Mouse (Mus musculus) stomach, embryonic 14.5 days (tissue): ENCODE results near the gene Slc15a4. TPM values are rescaled to one million over a fixed set of nuclear protein-coding genes. Genes with fewer than 3 reads are reported as not detected.

ENCODE experiments used
- ATAC-seq: fragments of 200-750 bp; cut with Nextera tagmentation; 2 replicates; pipeline ENCODE4 v1.8.0; 2017; ENCODE audit warnings: low read depth, moderate TSS enrichment; ENCODE audit not compliant: insufficient number of reproducible peaks, insufficient read depth, low FRiP score
- H3K27ac ChIP-seq: fragments of 300-500 bp; sonication (generic); 2 replicates; pipeline ENCODE4 v1.5.1; 2014; ENCODE audit warnings: mild to moderate bottlenecking, low read length, moderate library complexity, mixed read lengths
- H3K27me3 ChIP-seq: fragments of 300-500 bp; sonication (generic); 2 replicates; pipeline ENCODE4 v1.6.1; 2014; ENCODE audit warnings: low read length, control low read depth, mixed read lengths; ENCODE audit not compliant: control insufficient read depth, insufficient read depth
- H3K36me3 ChIP-seq: fragments of 300-500 bp; sonication (generic); 2 replicates; pipeline ENCODE4 v1.6.1; 2014; ENCODE audit warnings: mild to moderate bottlenecking, control low read depth, low read length, moderate library complexity, mixed read lengths; ENCODE audit not compliant: control insufficient read depth, insufficient read depth
- H3K4me1 ChIP-seq: fragments of 300-500 bp; sonication (generic); 2 replicates; pipeline ENCODE4 v1.6.1; 2014; ENCODE audit warnings: low read length, control low read depth, mixed read lengths; ENCODE audit not compliant: control insufficient read depth, insufficient read depth
- H3K4me2 ChIP-seq: fragments of 300-500 bp; sonication (generic); replicated peaks from 2 replicates; pipeline ENCODE4 v1.6.1; 2014; ENCODE audit warnings: low read depth, low read length, control low read depth
- H3K4me3 ChIP-seq: fragments of 300-500 bp; sonication (generic); 2 replicates; pipeline ENCODE4 v1.5.1; 2014; ENCODE audit warnings: low read depth, low read length, control low read depth
- H3K9ac ChIP-seq: fragments of 300-500 bp; sonication (generic); replicated peaks from 2 replicates; pipeline ENCODE4 v1.6.1; 2014; ENCODE audit warnings: low read depth, mild to moderate bottlenecking, control low read depth, low read length, moderate library complexity, mixed read lengths
- H3K9me3 ChIP-seq: fragments of 300-500 bp; sonication (generic); 2 replicates; pipeline ENCODE4 v1.6.1; 2016; ENCODE audit warnings: low read depth, low read length, control low read depth; ENCODE audit not compliant: control insufficient read depth
- WGBS: fragments of 180-500 bp; shearing (Covaris S2); extraction: QIAGEN DNeasy Blood & Tissue Kit; methylation state at CpG from one replicate; pipeline ENCODE4 v1.1.7; 2014; 5-methylcytosine and 5-hydroxymethylcytosine counted together
- polyA plus RNA-seq: library from polyadenylated mRNA; unstranded; fragments of >200 nt; fragmentation: Nextera tagmentation; extraction: Ambion mirVana; gene quantifications from 2 replicates; pipeline ENCODE4 v1.2.1, GENCODE M21; 2014

The Slc15a4 gene
- polyA plus RNA-seq, result 17.9 and 19.2 TPM in 2 replicates

DNA sequence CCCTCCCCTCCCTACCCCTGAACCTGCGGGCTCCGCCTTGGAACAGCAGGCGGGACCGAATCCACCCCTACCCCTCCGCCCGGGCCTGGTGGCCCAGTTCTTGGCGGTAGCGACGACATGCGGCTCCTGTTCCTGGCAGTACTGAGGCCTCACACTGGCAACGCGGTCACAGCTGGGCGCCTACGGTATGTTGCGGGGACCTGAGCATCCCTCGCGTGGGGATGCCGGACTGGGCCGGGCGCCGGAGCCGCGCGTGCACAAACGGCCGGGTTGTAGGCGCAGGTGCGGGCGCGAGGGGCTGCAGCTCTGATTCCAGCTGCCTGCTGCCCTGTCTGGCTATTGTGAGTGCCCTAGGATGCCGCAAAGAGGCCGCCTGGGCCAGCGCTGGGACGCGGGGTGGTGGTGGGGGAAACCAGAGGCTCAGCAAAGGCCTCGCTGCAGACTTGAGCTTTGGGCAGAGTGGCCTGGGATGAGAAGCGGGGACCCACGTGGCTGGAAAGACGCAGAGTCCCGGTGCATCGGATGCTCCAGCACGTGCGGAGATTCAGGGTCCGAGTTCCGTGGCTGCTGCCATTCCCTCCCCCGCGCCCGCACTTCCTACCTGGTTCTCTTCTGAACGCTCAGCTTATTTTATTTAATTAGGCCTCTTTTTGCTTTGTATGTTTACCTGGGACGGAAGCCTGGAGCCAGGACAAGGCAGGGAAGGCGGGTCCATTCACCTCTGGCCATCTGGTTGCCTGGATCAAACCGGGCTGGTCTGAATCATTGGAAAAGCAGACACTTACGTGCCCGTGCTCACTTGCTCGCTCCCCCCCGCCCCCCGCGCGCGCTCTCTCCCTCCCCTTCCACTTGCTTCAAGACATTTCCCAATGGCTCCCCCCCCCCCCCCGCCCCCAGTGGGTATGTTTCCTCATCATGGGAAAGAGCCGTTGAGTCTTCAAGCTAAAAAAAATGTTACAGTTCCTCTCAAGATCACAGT is at the start of gene Slc15a4, which contains the start of gene Glt1d1:
TSS of gene Slc15a4 (minus strand) at position 731 of the 979 bp plus-strand sequence.
TSS of gene Glt1d1 (plus strand) at position 96 of the 979 bp plus-strand sequence.
- Histone ChIP-seq H3K36me3 (no peaks in the 10 kb centered on the region), H3K27ac (no peak within 1 kb of the TSS), H3K27me3 (no peaks in the 10 kb centered on the region), H3K4me2 (peak within 1 kb of the TSS; percentile 78), H3K9me3 (no peaks in the 10 kb centered on the region), H3K9ac (0 out of 2 replicates have a peak within 1 kb of the TSS, but pooled peaks have one; percentile 28), H3K4me1 (no peaks in the 10 kb centered on the region), H3K4me3 (peak within 1 kb of the TSS; percentile 40)
- ATAC-seq, result peak; percentile 53; the same call in 1 of the 2 replicates
- WGBS, result under 1% methylated on average over 61 of the region's 62 CpGs

- Histone ChIP-seq H3K27me3 (no peaks in the 10 kb centered on the region), H3K9ac (no peak overlapping the region), H3K4me1 (no peaks in the 10 kb centered on the region), H3K9me3 (no peaks in the 10 kb centered on the region), H3K27ac (no peak overlapping the region), H3K36me3 (no peaks in the 10 kb centered on the region), H3K4me3 (no peak overlapping the region), H3K4me2 (no peak overlapping the region)
- 97% methylated on average over 5 of the region's 5 CpGs for WGBS
- ATAC-seq, result no peak
These were observed 45.8 kb upstream of the Slc15a4 start for GRCm38 (mm10) chr5:127678501-127678900.

GRCm38 (mm10) chr5:127677561-127677960 is 44.9 kb upstream of the Slc15a4 start:
- Histone ChIP-seq H3K27me3 (no peaks in the 10 kb centered on the region), H3K4me3 (no peak overlapping the region), H3K9ac (no peak overlapping the region), H3K36me3 (no peaks in the 10 kb centered on the region), H3K4me2 (no peak overlapping the region), H3K27ac (no peak overlapping the region), H3K9me3 (no peaks in the 10 kb centered on the region), H3K4me1 (no peaks in the 10 kb centered on the region)
- 87% methylated on average over 2 of the region's 2 CpGs for whole genome bisulfite sequencing
- ATAC-seq, result no peak

DNA sequence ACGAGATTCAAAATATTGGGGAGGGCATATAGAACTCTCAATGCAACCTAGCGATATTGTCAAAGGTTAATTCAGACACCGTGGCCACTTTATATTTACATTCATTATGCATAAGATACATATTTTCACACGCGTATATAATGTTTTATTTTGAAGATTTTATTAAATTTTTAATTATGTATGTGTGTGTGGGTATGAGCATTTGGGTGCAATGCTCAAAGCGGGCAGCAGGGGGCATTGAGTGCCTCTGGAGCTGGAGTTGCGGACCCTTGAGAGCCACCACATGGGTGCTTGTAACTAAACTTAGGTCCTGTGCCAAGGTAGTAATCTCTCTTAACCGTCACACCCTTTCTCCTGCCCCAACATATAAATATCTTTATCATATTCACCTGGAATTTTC is 41.2 kb upstream of the Slc15a4 start:
- no peaks in the 10 kb centered on the region for H3K4me1 ChIP-seq
- WGBS, result 94% methylated on average over 8 of the region's 8 CpGs

GRCm38 (mm10) chr5:127660979-127661378 is 28.3 kb upstream of the Slc15a4 start:
- 90% methylated on average over 5 of the region's 5 CpGs for WGBS
- Histone ChIP-seq H3K27ac (no peak overlapping the region), H3K4me3 (no peak overlapping the region), H3K36me3 (no peaks in the 10 kb centered on the region), H3K9me3 (peaks cover 5% of the 10 kb centered on the region), H3K4me1 (no peaks in the 10 kb centered on the region), H3K27me3 (no peaks in the 10 kb centered on the region), H3K4me2 (no peak overlapping the region), H3K9ac (no peak overlapping the region)
- ATAC-seq, result no peak

More for the DNA sequence above, 41.2 kb upstream of the Slc15a4 start:
- Histone ChIP-seq H3K9me3 (no peaks in the 10 kb centered on the region), H3K4me2 (no peak overlapping the region), H3K27ac (no peak overlapping the region), H3K9ac (no peak overlapping the region), H3K4me3 (no peak overlapping the region), H3K36me3 (no peaks in the 10 kb centered on the region), H3K27me3 (no peaks in the 10 kb centered on the region)
- ATAC-seq, result no peak

GRCm38 (mm10) chr5:127660267-127660666 is 27.6 kb upstream of the Slc15a4 start:
- ATAC-seq, result no peak
- H3K4me1 ChIP-seq, result no peaks in the 10 kb centered on the region
- H3K27ac ChIP-seq, result no peak overlapping the region
- H3K9ac ChIP-seq, result no peak overlapping the region
- peaks cover 5% of the 10 kb centered on the region for H3K9me3 ChIP-seq
- 77% methylated on average over 5 of the region's 5 CpGs for WGBS
- H3K4me3 ChIP-seq, result no peak overlapping the region
- no peaks in the 10 kb centered on the region for H3K36me3 ChIP-seq
- no peaks in the 10 kb centered on the region for H3K27me3 ChIP-seq
- H3K4me2 ChIP-seq, result no peak overlapping the region

GRCm38 (mm10) chr5:127659312-127659711 is 26.6 kb upstream of the Slc15a4 start:
- Histone ChIP-seq H3K36me3 (no peaks in the 10 kb centered on the region), H3K9ac (no peak overlapping the region), H3K9me3 (peaks cover 5% of the 10 kb centered on the region), H3K27ac (no peak overlapping the region), H3K4me1 (no peaks in the 10 kb centered on the region), H3K27me3 (no peaks in the 10 kb centered on the region), H3K4me2 (no peak overlapping the region), H3K4me3 (no peak overlapping the region)
- 85% methylated on average over 3 of the region's 3 CpGs for WGBS
- no peak for ATAC-seq

DNA sequence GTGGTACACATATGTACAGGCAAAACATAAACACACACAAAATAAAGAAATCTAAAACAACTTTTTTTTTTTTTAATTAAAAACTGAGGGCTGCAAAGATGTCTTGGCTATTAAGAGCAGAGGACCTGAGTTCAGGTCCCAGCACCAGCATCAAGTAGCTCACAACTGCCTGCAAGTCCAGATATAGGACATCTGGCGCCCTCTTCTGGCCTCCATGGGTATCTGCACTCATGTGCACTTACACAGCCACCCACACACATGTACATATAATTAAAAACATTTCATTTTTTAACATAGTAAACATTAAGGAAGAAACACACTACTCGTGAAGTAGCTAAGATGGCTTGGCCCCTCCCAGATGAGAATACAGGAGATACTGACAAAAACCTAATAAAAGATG is 25.6 kb upstream of the Slc15a4 start:
- Histone ChIP-seq H3K4me2 (no peak overlapping the region), H3K36me3 (no peaks in the 10 kb centered on the region), H3K9ac (no peak overlapping the region), H3K4me1 (no peaks in the 10 kb centered on the region), H3K27me3 (no peaks in the 10 kb centered on the region), H3K9me3 (peaks cover 5% of the 10 kb centered on the region), H3K4me3 (no peak overlapping the region), H3K27ac (no peak overlapping the region)
- 87% methylated on average over 2 of the region's 2 CpGs for WGBS
- no peak for ATAC-seq
